Mouse (Mus musculus) intestine, postnatal 0 days (tissue): ENCODE results near the gene Slc2a13. TPM values are rescaled to one million over a fixed set of nuclear protein-coding genes. Genes with fewer than 3 reads are reported as not detected.

ENCODE experiments used
- ATAC-seq: fragments of 200-750 bp; cut with Nextera tagmentation; 2 replicates; pipeline ENCODE4 v1.8.0; 2017; ENCODE audit warnings: mild to moderate bottlenecking, moderate TSS enrichment, moderate library complexity
- H3K27ac ChIP-seq: fragments of 300-500 bp; sonication (generic); 2 replicates; pipeline ENCODE4 v1.5.1; 2014; ENCODE audit warnings: mild to moderate bottlenecking, low read depth, low read length, moderate library complexity
- H3K27me3 ChIP-seq: fragments of 300-500 bp; sonication (generic); replicated peaks from 2 replicates; pipeline ENCODE4 v1.6.1; 2014; ENCODE audit warnings: low read length, mixed read lengths; ENCODE audit not compliant: control insufficient read depth, insufficient read depth
- H3K36me3 ChIP-seq: fragments of 300-500 bp; sonication (generic); 2 replicates; pipeline ENCODE4 v1.6.1; 2014; ENCODE audit warnings: mild to moderate bottlenecking, moderate library complexity; ENCODE audit not compliant: control insufficient read depth, insufficient read depth
- H3K4me1 ChIP-seq: fragments of 300-500 bp; sonication (generic); replicated peaks from 2 replicates; pipeline ENCODE4 v1.6.1; 2014; ENCODE audit warnings: antibody characterized with exemption, low read length, mixed read lengths; ENCODE audit not compliant: control insufficient read depth, insufficient read depth
- H3K4me2 ChIP-seq: fragments of 300-500 bp; sonication (generic); replicated peaks from 2 replicates; pipeline ENCODE4 v1.6.1; 2014; ENCODE audit warnings: low read depth, mild to moderate bottlenecking, moderate library complexity
- H3K4me3 ChIP-seq: fragments of 300-500 bp; sonication (generic); 2 replicates; pipeline ENCODE4 v1.5.1; 2014; ENCODE audit warnings: low read depth, low read length
- H3K9ac ChIP-seq: fragments of 300-500 bp; sonication (generic); 2 replicates; pipeline ENCODE4 v1.6.1; 2014; ENCODE audit warnings: mild to moderate bottlenecking, low read depth, low read length
- H3K9me3 ChIP-seq: fragments of 300-500 bp; sonication (generic); 2 replicates; pipeline ENCODE4 v1.6.1; 2016; ENCODE audit warnings: mixed run types; ENCODE audit not compliant: control insufficient read depth
- CTCF ChIP-seq: sonication (generic); IDR thresholded peaks from 2 replicates; pipeline ENCODE4 v1.5.1; 2016; ENCODE audit warnings: low read depth, mild to moderate bottlenecking, control low read depth, antibody characterized with exemption, moderate library complexity
- WGBS: fragments of 180-500 bp; shearing (Covaris S2); extraction: QIAGEN DNeasy Blood & Tissue Kit; methylation state at CpG from one replicate; pipeline ENCODE4 v1.1.7; 2014; 5-methylcytosine and 5-hydroxymethylcytosine counted together
- polyA plus RNA-seq: library from polyadenylated mRNA; unstranded; fragments of >200 nt; fragmentation: Nextera tagmentation; extraction: Ambion mirVana; gene quantifications from 2 replicates; pipeline ENCODE4 v1.2.1, GENCODE M21; 2015

The Slc2a13 gene
- polyA plus RNA-seq, 1 experiment from 2014 or later: 0.76 TPM

DNA sequence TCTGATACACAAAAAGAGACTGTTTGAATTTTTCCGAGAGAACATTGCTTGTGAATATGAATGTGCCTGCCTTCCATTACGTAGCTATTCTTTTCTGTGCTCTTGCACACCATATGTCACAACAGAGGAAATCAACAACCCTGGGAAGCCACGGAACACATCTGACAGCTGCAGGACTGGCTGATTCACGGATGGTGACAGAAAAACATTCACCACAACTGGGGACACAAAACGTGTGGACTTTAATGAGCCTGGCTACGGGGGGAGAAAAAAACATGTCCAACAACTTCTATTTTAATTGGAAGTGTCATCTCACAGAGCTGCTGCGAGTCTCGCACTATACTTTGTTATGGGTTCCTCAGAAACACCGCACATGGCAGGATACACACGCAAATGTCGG lies 196.0 kb downstream of the Slc2a13 start:
- no peak overlapping the region for H3K4me3 ChIP-seq
- no peaks in the 10 kb centered on the region for H3K9me3 ChIP-seq
- no peaks in the 10 kb centered on the region for H3K27me3 ChIP-seq
- no peak for TF ChIP-seq CTCF
- no peaks in the 10 kb centered on the region for H3K36me3 ChIP-seq
- H3K27ac ChIP-seq: no peak overlapping the region
- no peak for ATAC-seq
- 0 out of 2 replicates have a peak, but pooled peaks cover 5% of the 10 kb centered on the region for H3K4me1 ChIP-seq
- no peak overlapping the region for H3K9ac ChIP-seq
- WGBS: 73% methylated on average over 11 of the region's 11 CpGs
- H3K4me2 ChIP-seq: no peak overlapping the region

DNA sequence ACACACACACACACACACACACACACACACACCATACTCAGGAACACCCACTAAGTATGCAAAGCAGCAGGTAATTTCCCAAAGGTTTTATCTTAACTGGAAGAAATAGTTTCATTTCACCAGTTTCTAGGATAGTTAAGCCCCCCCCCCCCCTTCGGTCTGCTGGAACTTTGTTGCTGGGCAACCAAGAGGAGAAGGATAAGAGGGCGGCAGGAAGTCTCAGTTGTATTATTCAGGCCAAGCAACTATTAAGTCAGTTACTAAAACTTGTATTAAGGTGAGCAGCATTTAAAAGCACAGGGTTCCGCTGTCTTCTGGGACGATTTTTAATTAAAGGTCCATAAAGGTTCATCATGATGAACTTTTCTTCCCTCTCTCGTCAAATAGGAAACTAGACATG lies 198.6 kb downstream of the Slc2a13 start:
- no peak overlapping the region for H3K4me2 ChIP-seq
- WGBS: 71% methylated on average over 5 of the region's 5 CpGs
- 0 out of 2 replicates have a peak, but pooled peaks cover 5% of the 10 kb centered on the region for H3K4me1 ChIP-seq
- no peaks in the 10 kb centered on the region for H3K9me3 ChIP-seq
- no peak for ATAC-seq
- H3K36me3 ChIP-seq: no peaks in the 10 kb centered on the region
- no peak overlapping the region for H3K27ac ChIP-seq
- H3K27me3 ChIP-seq: no peaks in the 10 kb centered on the region
- H3K4me3 ChIP-seq: no peak overlapping the region
- no peak overlapping the region for H3K9ac ChIP-seq
- TF ChIP-seq CTCF: no peak

DNA sequence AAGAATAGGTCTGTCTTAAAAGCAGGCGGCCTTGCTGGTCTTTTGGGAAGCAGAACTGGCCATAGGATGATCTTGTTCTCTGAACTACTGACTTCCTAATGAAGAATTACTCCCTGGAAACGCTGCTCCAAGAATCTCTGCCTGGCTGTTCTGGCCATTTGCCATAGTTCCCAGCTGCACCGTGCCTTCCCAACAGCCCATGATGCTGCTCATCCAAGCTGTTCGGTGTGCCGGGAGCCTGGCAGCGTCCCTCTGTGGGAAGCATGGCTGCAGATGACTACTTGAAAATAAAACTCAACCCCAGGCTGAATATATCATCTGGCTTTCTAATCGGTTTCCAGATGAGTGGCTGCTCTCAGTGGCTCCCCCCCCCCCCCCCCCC lies 199.9 kb downstream of the Slc2a13 start:
- WGBS: 65% methylated on average over 7 of the region's 7 CpGs
- no peaks in the 10 kb centered on the region for H3K4me1 ChIP-seq
- no peak for ATAC-seq
- H3K27ac ChIP-seq: no peak overlapping the region
- H3K27me3 ChIP-seq: no peaks in the 10 kb centered on the region
- no peak overlapping the region for H3K4me2 ChIP-seq
- H3K9me3 ChIP-seq: no peaks in the 10 kb centered on the region
- TF ChIP-seq CTCF: no peak
- H3K4me3 ChIP-seq: no peak overlapping the region
- no peak overlapping the region for H3K9ac ChIP-seq
- no peaks in the 10 kb centered on the region for H3K36me3 ChIP-seq

DNA sequence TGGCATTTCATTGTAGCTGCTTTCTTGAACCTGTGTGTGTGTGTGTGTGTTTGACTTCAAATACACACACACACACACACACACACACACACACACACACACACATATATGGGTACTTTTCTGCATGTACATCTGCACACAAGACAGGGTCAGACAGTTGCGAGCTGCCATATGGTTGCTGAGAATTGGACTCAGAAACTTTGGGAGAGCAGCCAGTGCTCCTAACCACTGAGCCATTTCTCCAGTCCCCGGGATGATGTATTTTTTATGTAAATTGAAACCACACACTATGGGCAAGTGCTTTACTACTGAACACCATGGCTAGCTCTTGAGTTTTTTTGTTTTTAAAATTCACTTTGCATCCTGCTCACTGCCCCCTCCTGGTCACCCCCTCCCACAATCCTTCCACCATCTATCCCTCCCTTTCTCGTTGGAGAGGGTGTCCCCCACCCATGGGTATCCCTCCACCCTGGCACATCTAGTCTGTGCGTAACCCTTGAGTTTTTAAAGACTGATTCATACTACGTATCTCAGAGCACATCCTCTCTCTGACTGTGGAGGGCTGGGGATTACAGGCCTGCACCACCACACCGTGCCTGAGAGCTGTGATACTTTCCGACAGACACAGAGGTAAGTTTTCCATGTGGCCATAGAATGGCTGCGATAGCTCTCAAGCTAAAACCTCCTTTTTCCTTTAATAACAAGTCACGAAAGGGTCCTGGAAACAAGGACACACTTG lies 200.4 kb downstream of the Slc2a13 start:
- no peak for ATAC-seq
- Histone ChIP-seq H3K9me3 (no peaks in the 10 kb centered on the region), H3K36me3 (no peaks in the 10 kb centered on the region), H3K4me2 (no peak overlapping the region), H3K4me1 (no peaks in the 10 kb centered on the region), H3K4me3 (no peak overlapping the region), H3K9ac (no peak overlapping the region), H3K27ac (no peak overlapping the region), H3K27me3 (no peaks in the 10 kb centered on the region)
- WGBS: 77% methylated on average over 9 of the region's 9 CpGs
- TF ChIP-seq CTCF: no peak

DNA sequence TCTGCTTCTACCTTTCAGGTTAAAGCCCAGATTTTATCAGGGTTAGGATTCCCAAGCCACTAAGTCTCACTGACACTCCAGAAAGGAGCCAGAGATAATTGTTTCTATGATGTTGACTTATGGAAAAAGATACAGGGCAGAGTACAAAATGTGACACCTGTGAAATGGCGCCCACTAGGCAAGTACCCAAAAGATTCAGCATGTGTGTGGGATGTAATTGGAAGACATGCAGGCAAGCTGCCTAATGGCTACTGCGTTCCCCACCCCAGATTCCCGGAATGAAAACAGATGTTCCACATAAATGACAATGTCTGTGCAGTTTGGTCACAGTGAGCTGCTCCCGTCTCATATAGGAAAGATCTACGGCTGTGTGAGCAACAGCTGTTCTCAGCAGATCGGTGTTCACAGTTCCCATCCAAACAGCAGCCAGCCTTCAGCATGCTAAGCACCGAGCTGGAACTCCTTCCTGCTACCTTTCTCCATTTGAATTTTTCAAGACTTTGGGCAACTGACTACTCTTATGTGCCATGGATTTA lies 201.1 kb downstream of the Slc2a13 start:
- no peak overlapping the region for H3K4me2 ChIP-seq
- no peak overlapping the region for H3K27ac ChIP-seq
- no peaks in the 10 kb centered on the region for H3K36me3 ChIP-seq
- TF ChIP-seq CTCF: no peak
- WGBS: 59% methylated on average over 7 of the region's 7 CpGs
- H3K9me3 ChIP-seq: no peaks in the 10 kb centered on the region
- H3K4me3 ChIP-seq: no peak overlapping the region
- H3K9ac ChIP-seq: no peak overlapping the region
- H3K4me1 ChIP-seq: no peaks in the 10 kb centered on the region
- no peak for ATAC-seq
- no peaks in the 10 kb centered on the region for H3K27me3 ChIP-seq

DNA sequence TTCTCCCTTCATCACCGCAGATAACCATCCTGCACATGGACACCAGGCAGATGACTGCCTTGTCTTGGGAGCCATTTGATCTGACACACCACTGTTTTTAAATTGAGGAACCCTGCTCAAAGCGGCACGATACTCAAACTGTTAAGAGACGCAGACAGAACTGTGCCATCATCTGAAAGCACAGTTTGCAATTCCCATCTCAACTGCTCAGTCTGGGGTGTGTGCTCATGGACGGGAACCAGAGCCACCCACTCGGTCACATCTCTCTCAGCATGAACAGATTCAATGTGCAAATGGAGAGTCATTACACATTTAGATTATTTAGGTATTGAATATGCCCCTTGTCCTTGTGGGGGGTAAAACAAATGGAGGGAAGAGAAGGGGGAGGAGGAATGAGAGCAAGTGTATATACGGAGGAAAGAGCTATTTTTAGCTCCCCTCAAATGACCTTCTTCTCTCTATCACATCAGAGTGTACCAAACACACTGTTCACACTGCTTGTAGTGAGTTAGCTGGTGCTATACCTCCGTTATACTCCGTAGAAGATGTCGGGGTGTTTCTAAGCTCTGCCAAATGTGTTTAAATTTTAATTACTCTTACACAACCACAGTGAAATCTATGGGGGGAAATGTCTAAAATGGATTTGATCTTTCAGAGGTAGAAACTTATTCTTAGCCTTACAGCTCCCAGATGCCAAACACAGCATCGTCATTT lies 203.2 kb downstream of the Slc2a13 start:
- Histone ChIP-seq H3K4me1 (no peaks in the 10 kb centered on the region), H3K4me3 (no peak overlapping the region), H3K9ac (no peak overlapping the region), H3K36me3 (no peaks in the 10 kb centered on the region), H3K27me3 (no peaks in the 10 kb centered on the region), H3K9me3 (no peaks in the 10 kb centered on the region), H3K27ac (no peak overlapping the region), H3K4me2 (no peak overlapping the region)
- no peak for TF ChIP-seq CTCF
- WGBS: 81% methylated on average over 11 of the region's 11 CpGs
- no peak for ATAC-seq
